9 mouse cellular contexts compared by ENCODE assay signal in the genomic region with DNA sequence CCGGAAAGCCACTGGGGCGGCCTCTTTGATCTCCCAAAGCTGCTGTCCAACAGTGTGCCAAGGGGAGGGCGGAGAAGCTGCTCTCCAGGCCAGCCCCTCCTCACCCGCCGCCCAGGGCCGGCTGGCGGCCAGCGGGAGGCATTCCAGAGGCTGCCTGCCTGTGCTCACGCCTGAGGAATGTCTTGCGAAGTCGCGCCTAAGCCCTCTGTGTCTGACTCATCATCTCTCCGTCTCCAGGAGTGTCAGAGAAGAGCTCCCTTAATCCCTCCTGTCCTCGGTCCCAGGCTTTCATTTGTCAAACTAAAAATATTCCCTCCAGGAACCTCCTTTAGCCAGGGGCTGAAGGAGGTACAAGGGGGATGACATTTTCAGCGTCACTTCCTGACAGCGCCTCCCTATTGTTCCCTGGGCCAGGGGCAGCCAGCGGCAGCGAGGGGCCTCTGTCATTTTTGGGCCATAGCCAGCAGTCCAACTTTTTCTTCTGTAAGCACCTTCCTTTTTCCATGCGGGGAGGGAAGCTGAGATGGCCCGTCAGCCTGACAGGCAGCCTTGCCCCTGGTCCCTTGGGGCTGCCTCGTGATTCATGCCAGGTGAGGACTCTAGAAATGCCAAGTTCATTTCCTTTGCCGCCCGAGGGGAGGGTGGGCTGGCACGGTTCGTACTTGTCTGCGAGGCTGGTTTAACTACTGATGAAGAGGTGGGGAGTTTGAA.
DNase-seq lines count a peak whose midpoint lies in the region; ATAC-seq and TF ChIP-seq lines count a peak whose summit lies in the region.
"Had no signal": no experiment of that assay in that cellular context is flagged by ENCODE, and none has a peak within 500 bp of the region (broad histone marks: within the 10 kb centered on the region; RNA-seq: fewer than 3 reads in every experiment).

No protein-coding gene starts in this region.

- no peak for TF ChIP-seq POLR2A in thymus, adult 2 months (IDR thresholded peaks at IDR 0.05; ENCODE audit: control insufficient read depth, extremely low read depth, insufficient read depth, low read length, poor library complexity)

- intact Hi-C loops in left cerebral cortex, postnatal 14 days (cut with DNase I), result no loop called here

- H3K27ac ChIP-seq in embryonic facial prominence, embryonic 11.5 days (replicated peaks; ENCODE audit: low read depth, low read length), result no peak overlapping the region
- H3K27ac ChIP-seq in intestine, embryonic 14.5 days (ENCODE audit: low read depth), result peak overlapping the region; percentile 72
- no peak overlapping the region for H3K27ac ChIP-seq in midbrain, embryonic 11.5 days (ENCODE audit: low read depth, low read length)
- peak overlapping the region; percentile 63 for H3K27ac ChIP-seq in stomach, embryonic 16.5 days (ENCODE audit: low read length)
- no peak overlapping the region for H3K27ac ChIP-seq in thymus, adult 2 months (ENCODE audit: control insufficient read depth, insufficient read depth, low read length)

- peak; percentile 93 for ATAC-seq in embryonic facial prominence, embryonic 11.5 days (replicated peaks; ENCODE audit: insufficient number of reproducible peaks, low FRiP score, low TSS enrichment, low read depth)
- peak; percentile 89 for ATAC-seq in intestine, embryonic 14.5 days (replicated peaks; ENCODE audit: low FRiP score, low TSS enrichment, low read depth)
- ATAC-seq in midbrain, embryonic 11.5 days (ENCODE audit: low FRiP score), result peak; percentile 90
- ATAC-seq in stomach, embryonic 16.5 days (ENCODE audit: insufficient read depth, low FRiP score), result peak; percentile 91

- no peaks in the 10 kb centered on the region; the same call in 1 of the 2 replicates for H3K4me1 ChIP-seq in embryonic facial prominence, embryonic 11.5 days (ENCODE audit: control insufficient read depth, insufficient read depth, low read length)
- peaks cover 15% of the 10 kb centered on the region for H3K4me1 ChIP-seq in intestine, embryonic 14.5 days (replicated peaks; ENCODE audit: control insufficient read depth, insufficient read depth, low read length)
- peaks cover 10% of the 10 kb centered on the region for H3K4me1 ChIP-seq in midbrain, embryonic 11.5 days (ENCODE audit: control insufficient read depth, insufficient read depth, low read length)
- peaks cover 22% of the 10 kb centered on the region for H3K4me1 ChIP-seq in stomach, embryonic 16.5 days (ENCODE audit: control insufficient read depth, insufficient read depth, low read length)
- H3K4me1 ChIP-seq in thymus, adult 2 months (replicated peaks; ENCODE audit: control insufficient read depth, insufficient read depth, low read length), result no peaks in the 10 kb centered on the region

- H3K36me3 ChIP-seq in embryonic facial prominence, embryonic 11.5 days (replicated peaks; ENCODE audit: control insufficient read depth, insufficient read depth, low read depth, low read length), result no peaks in the 10 kb centered on the region
- H3K36me3 ChIP-seq in intestine, embryonic 14.5 days (ENCODE audit: control insufficient read depth, insufficient read depth, low read length), result no peaks in the 10 kb centered on the region
- no peaks in the 10 kb centered on the region for H3K36me3 ChIP-seq in midbrain, embryonic 11.5 days (ENCODE audit: control insufficient read depth, insufficient read depth, low read length)
- H3K36me3 ChIP-seq in stomach, embryonic 16.5 days (ENCODE audit: control insufficient read depth, insufficient read depth, low read length), result no peaks in the 10 kb centered on the region
- H3K36me3 ChIP-seq in thymus, adult 2 months (ENCODE audit: control insufficient read depth, insufficient read depth, low read length), result no peaks in the 10 kb centered on the region

- no peaks in the 10 kb centered on the region for H3K9me3 ChIP-seq in embryonic facial prominence, embryonic 11.5 days (replicated peaks; ENCODE audit: control insufficient read depth, low read length)
- H3K9me3 ChIP-seq in intestine, embryonic 14.5 days (ENCODE audit: control insufficient read depth, low read length), result no peaks in the 10 kb centered on the region
- no peaks in the 10 kb centered on the region for H3K9me3 ChIP-seq in midbrain, embryonic 11.5 days (ENCODE audit: control insufficient read depth, low read length)
- no peaks in the 10 kb centered on the region for H3K9me3 ChIP-seq in stomach, embryonic 16.5 days (replicated peaks; ENCODE audit: control insufficient read depth, low read length)

- no peak for TF ChIP-seq CTCF in thymus, adult 2 months (IDR thresholded peaks at IDR 0.05; ENCODE audit: borderline replicate concordance, control insufficient read depth, extremely low read depth, insufficient read depth, low read length, poor library complexity)

- 6% methylated on average over 26 of the region's 26 CpGs for WGBS in embryonic facial prominence, embryonic 11.5 days
- WGBS in intestine, embryonic 14.5 days, result 7% methylated on average over 26 of the region's 26 CpGs
- 12% methylated on average over 26 of the region's 26 CpGs for WGBS in midbrain, embryonic 11.5 days
- 4% methylated on average over 26 of the region's 26 CpGs for WGBS in stomach, embryonic 16.5 days
- WGBS in thymus, adult 2 months, result 9% methylated on average over 26 of the region's 26 CpGs

- no peak overlapping the region for H3K4me3 ChIP-seq in embryonic facial prominence, embryonic 11.5 days (ENCODE audit: low read depth, low read length)
- H3K4me3 ChIP-seq in intestine, embryonic 14.5 days (ENCODE audit: low read depth, low read length), result 0 out of 2 replicates have a peak overlapping the region, but pooled peaks have one; percentile 10
- peak overlapping the region; percentile 21; the same call in 1 of the 2 replicates for H3K4me3 ChIP-seq in midbrain, embryonic 11.5 days (ENCODE audit: low read depth, low read length)
- peak overlapping the region; percentile 3; the same call in 1 of the 2 replicates for H3K4me3 ChIP-seq in stomach, embryonic 16.5 days (replicated peaks; ENCODE audit: low read length)
- no peak overlapping the region for H3K4me3 ChIP-seq in thymus, adult 2 months (ENCODE audit: control insufficient read depth, insufficient read depth, low read length)
- H3K4me3 ChIP-seq: erythroblast, embryonic 14.5 days had no signal

- DNase-seq in adrenal gland, postnatal 10 days, result peak; percentile 86
- DNase-seq in embryonic facial prominence, embryonic 11.5 days (ENCODE audit: low spot score), result peak; percentile 71
- DNase-seq in gonadal fat pad, adult 2 months (ENCODE audit: low read depth), result peak; percentile 82
- DNase-seq in intestine, embryonic 14.5 days (ENCODE audit: low spot score), result peak; percentile 81
- peak; percentile 39 to 61 for DNase-seq in left cerebral cortex, postnatal 14 days (ENCODE audit: low spot score in 2 of 2)
- DNase-seq in midbrain, embryonic 11.5 days (ENCODE audit: low spot score, missing footprints), result peak; percentile 94
- DNase-seq in thymus, adult 2 months, result no peak

- peak overlapping the region; percentile 41 for H3K4me2 ChIP-seq in embryonic facial prominence, embryonic 11.5 days (ENCODE audit: low read depth, low read length)
- peak overlapping the region; percentile 42 for H3K4me2 ChIP-seq in intestine, embryonic 14.5 days (ENCODE audit: low read length)
- peak overlapping the region; percentile 43 for H3K4me2 ChIP-seq in midbrain, embryonic 11.5 days
- H3K4me2 ChIP-seq in stomach, embryonic 16.5 days (ENCODE audit: low read depth, low read length), result peak overlapping the region; percentile 48

- H3K9ac ChIP-seq in embryonic facial prominence, embryonic 11.5 days (replicated peaks; ENCODE audit: low read length), result peak overlapping the region; percentile 15; the same call in 1 of the 2 replicates
- peak overlapping the region; percentile 25 for H3K9ac ChIP-seq in intestine, embryonic 14.5 days (ENCODE audit: low read length)
- H3K9ac ChIP-seq in midbrain, embryonic 11.5 days (ENCODE audit: low read length), result peak overlapping the region; percentile 40
- H3K9ac ChIP-seq in stomach, embryonic 16.5 days (ENCODE audit: low read length), result 0 out of 2 replicates have a peak overlapping the region, but pooled peaks have one; percentile 20

- no peaks in the 10 kb centered on the region for H3K27me3 ChIP-seq in embryonic facial prominence, embryonic 11.5 days (ENCODE audit: control insufficient read depth, insufficient read depth, low read length)
- H3K27me3 ChIP-seq in intestine, embryonic 14.5 days (replicated peaks; ENCODE audit: control insufficient read depth, insufficient read depth, low read length), result no peaks in the 10 kb centered on the region
- no peaks in the 10 kb centered on the region for H3K27me3 ChIP-seq in midbrain, embryonic 11.5 days (ENCODE audit: control insufficient read depth, insufficient read depth, low read length)
- H3K27me3 ChIP-seq in stomach, embryonic 16.5 days (ENCODE audit: control insufficient read depth, insufficient read depth, low read length), result no peaks in the 10 kb centered on the region
- H3K27me3 ChIP-seq in thymus, adult 2 months (ENCODE audit: control insufficient read depth, insufficient read depth, low read length), result no peaks in the 10 kb centered on the region; the same call in 1 of the 2 replicates

Comparison
In these comparisons a context has a peak if more than half of its experiments do, and no peak if none do; other contexts are left out.
1. H3K27ac ChIP-seq: peak in intestine, embryonic 14.5 days (single experiment) and stomach, embryonic 16.5 days (single experiment); none in embryonic facial prominence, embryonic 11.5 days (single experiment), midbrain, embryonic 11.5 days (single experiment) and thymus, adult 2 months (single experiment).
2. H3K4me3 ChIP-seq: peak in intestine, embryonic 14.5 days (single experiment), midbrain, embryonic 11.5 days (single experiment) and stomach, embryonic 16.5 days (single experiment); none in embryonic facial prominence, embryonic 11.5 days (single experiment) and thymus, adult 2 months (single experiment).
3. Peak in every context shown above with its lines, with median percentiles within 50 percentile points of each other: ATAC-seq, H3K4me2 ChIP-seq and H3K9ac ChIP-seq.